Mouse (Mus musculus) embryo, embryonic 11.5 days (tissue): Measurements from ENCODE around the gene Elmod1.

Experiments used
- DNase-seq: peaks from one replicate; pipeline ENCODE4 v3.0.0-alpha.2; 2012; ENCODE audit warnings: low read depth, low spot score

Gene Elmod1

DNA sequence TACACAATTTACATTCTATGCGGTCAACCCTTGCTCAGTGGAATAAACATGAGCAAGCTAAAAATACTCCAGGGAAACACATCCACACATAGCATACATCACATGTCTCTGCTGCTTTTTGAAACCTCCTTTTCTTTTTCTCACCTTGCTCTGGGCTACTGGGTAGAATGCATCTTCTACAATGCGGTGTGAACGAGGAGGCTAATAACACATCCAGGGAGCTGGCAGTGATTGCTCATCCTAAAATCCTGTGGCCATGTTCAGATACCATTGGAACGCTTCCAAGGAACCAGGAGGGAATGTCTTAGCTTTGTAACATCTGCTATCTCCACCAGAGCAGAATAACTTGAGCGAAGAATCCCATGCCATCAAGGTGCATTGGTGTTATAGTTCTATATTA is 64.8 kb downstream of the Elmod1 start:
- DNase-seq: no peak

DNA sequence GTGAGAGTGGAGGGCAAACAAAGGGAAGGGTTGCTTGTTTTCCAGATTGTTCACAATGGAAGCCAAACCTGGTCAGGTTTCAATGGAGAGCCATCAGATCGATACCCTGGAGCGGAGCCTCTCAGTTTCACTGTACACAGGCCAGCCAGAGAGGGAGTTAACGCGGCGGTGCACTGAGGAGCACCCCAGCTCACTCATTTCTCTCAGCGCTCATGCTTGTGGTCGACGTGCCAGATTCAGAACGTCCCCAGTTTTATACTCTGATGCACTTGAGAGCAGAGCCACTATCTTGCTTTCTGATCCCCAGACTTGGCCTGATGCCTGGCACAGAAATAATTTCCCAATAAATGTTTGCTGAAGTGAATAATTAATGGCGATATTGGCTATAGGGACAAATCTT is 68.3 kb downstream of the Elmod1 start:
- no peak for DNase-seq

DNA sequence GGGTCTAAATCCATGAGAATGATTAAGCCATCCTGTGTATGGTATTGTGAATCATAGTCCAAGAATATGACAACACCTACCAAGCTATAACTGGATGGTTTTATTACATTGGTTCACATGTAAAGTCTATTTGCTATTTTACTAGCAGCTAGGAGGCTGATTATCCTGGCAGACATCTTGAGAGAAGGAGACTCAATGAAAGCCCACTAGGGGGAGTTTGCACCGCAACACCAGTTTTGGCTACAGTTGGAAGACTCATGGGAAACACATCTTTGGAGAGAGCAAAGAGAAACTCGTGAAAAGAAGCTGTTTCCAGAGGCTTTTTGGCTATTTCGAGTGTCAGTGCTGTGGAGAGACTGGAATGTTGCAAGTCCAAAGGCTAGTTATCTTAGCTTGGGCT is 69.7 kb downstream of the Elmod1 start:
- DNase-seq: peak; percentile 8

DNA sequence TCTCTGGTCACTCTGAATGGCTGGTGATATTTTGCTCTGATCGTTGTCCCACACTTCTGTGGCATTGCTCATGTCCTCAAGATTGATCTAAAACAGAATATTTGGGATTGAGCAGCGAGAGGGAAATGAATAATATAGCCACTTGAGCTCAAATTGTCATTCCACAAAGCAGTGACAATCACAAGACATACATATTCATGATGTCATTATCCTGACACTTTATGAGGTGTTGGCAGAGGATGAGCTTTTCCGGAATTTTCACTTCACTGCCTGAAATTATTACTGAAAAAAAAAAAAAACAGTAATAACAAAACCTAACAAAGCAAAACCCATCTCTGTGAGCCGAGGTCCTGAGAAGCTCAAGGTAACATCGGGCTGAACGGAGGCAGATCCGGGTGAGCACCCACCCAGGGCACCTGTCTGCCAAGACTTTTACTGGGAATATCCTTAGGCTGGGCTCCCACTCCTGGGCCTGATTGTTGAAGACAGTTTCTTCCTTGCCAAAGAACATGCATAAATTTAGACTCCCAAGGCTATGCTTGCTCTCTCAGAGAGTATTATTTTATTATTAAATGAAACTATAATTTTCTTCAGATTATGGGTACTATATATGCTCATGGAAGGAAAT is 71.8 kb downstream of the Elmod1 start:
- DNase-seq: no peak

DNA sequence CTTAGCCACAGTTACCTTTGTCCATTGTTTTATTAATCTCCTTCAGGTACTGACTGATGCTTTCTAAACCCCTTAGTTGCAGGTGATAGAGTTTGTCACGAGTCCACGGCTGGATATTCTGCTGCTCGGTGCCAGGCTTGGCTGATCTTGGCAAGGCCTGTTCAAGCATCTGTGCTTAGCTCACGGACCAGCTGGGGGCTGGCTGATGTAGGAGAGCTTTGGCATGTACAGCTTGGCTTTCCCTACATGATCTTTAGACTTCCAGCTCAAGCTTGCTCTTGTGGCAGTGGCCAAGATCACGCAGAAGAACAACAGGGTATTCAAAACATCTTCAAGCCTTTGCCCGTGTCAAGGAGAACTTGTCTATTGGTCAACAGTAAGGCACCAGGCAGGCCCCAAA is 75.3 kb downstream of the Elmod1 start:
- no peak for DNase-seq

DNA sequence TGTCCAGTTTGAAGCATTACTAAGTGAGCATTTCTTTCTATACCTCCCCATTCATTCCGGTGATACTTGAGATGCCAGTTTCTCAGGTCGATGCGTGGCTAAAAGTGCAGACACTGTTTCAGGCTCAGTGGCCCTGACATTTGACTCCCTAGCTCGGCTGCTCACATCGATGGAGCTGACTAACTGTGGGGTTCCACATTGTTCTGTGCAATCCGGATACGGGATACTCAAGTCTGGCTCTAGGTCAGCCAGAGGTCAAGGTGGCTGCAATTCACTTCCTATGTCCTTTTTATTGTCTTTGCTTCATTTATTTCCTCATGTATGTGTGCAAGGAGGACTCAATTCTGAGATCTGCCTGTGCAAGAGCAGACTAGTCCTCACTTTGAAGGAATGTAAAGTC is 79.3 kb downstream of the Elmod1 start:
- no peak for DNase-seq

DNA sequence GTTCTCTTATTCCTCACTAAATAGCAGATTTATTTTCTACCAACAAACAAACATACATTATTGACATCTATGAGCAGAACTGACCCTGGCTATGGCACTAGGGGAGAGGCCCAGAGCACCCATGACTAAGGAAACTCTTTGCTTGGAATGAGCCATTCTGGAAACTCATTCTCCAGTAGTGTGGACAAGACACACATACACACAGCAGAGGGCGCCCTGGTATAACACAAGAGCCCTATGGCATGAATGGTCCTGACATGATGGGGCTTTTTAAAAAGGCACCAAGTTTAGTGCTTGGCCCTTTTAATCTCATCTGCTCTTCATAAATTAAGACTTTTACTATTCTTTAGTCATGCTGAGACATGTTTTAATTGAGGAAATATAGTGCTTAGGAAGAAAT is 85.0 kb downstream of the Elmod1 start:
- peak; percentile 30 for DNase-seq

DNA sequence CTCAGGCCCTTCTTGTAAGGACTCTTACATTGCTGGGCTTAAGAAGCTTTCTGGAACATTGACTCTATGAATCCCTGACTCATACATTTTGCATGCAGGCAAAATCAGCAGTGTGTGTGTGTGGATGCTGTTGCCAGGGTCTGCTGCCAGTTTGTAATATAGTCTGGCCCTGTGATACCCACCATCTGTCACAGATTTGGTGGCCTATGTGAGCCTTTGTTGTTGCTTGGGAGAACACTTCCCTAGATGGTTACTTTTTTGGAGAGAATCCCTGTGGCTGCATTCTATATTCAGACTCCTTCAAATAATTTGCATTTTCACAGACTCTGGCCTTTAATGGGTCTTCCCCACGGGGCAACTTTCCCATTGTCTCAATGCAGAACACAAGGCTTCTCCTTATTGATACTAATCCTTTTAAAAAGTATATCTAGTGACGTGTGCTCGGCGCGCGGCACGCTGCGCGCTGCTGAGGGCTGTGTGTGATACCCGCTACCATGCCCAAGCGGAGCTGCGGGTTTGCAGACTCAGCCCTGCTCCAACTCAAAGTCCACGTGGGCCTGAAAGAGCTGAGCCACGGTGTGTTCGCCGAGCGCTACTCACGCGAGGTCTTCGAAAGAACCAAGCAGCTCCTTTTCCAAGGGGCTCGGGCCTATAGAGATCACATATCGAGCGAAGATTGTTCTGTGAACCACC is 91.4 kb downstream of the Elmod1 start:
- DNase-seq: no peak

DNA sequence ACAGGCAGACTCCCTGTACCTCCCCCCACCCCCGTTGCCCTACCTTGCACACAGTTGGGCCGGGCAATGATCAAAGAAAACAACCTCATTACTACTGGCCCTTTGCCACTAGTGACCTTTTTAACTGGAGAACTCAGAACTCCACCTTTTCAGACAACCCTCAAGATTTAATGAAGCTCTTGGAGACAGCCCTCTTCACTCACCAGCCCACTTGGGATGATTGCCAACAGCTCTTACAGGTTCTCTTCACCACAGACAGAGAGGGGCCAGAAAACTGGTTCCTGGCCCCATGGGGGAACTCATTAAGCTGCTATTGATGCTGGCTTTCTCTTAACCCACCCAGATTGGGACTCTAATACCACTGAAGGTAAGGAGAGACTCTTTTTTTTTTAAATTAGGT is 97.7 kb downstream of the Elmod1 start:
- DNase-seq: no peak

DNA sequence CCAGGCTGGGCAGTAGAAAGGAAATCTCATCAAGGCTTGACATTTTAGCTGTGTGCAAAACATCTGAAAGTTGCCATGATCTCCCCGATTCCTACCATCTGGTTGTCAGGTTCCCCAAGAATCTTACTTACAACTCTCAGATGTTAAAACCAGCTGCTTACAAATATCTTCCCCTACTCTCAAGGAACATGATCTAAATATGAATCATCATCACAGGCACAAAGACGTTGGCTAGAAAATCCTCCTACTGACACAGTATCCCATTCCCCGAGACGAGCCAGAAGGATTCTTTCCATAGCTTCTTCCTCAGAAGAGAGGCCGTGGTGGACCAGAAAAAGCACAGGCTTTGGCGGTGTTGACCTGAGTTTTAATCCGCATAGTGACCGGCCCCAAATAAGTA is 101.9 kb downstream of the Elmod1 start:
- no peak for DNase-seq
